Mouse (Mus musculus) adrenal gland, postnatal 25 days (tissue): ENCODE results near the gene Bace1. TPM values are rescaled to one million over a fixed set of nuclear protein-coding genes. Genes with fewer than 3 reads are reported as not detected.
"Not testable (repeated sequence)": the region's sequence is repeated elsewhere in the genome, so short reads cannot be mapped to it uniquely, and the experiment has no call there.

Experiments
- DNase-seq: peaks from one replicate; pipeline ENCODE4 v3.0.0; 2021; ENCODE audit warnings: mixed read lengths
- total RNA-seq: library from RNA; stranded (reverse); gene quantifications from 2 replicates; pipeline ENCODE4 v1.2.3, GENCODE M21; 2021

Bace1 gene
- total RNA-seq, 1 experiment from 2014 or later, result 31.1 TPM

GRCm38 (mm10) chr9:45838069-45838433, 329 bp upstream of the Bace1 start:
- DNase-seq, result no peak

GRCm38 (mm10) chr9:45839139-45839981, 980 bp downstream of the Bace1 start:
- peak; percentile 12 for DNase-seq

- no peak for DNase-seq
Observed at GRCm38 (mm10) chr9:45839982-45840300, 1.6 kb downstream of the Bace1 start.

GRCm38 (mm10) chr9:45840331-45840730, 2.0 kb downstream of the Bace1 start:
- DNase-seq, result no peak

GRCm38 (mm10) chr9:45841458-45841857, 3.1 kb downstream of the Bace1 start:
- DNase-seq, result no peak

- DNase-seq, result no peak
Observed at GRCm38 (mm10) chr9:45843007-45843406, 4.6 kb downstream of the Bace1 start.

- no peak for DNase-seq
Observed at GRCm38 (mm10) chr9:45843780-45844179, 5.4 kb downstream of the Bace1 start.

- no peak for DNase-seq
Observed at GRCm38 (mm10) chr9:45845541-45845940, 7.2 kb downstream of the Bace1 start.

- DNase-seq, result not testable (repeated sequence)
Observed at GRCm38 (mm10) chr9:45846176-45846575, 7.8 kb downstream of the Bace1 start.

GRCm38 (mm10) chr9:45846891-45847460, 8.6 kb downstream of the Bace1 start:
- DNase-seq, result no peak

- no peak for DNase-seq
Observed at GRCm38 (mm10) chr9:45849528-45850408, 11.4 kb downstream of the Bace1 start.

GRCm38 (mm10) chr9:45850528-45851155, 12.3 kb downstream of the Bace1 start:
- no peak for DNase-seq

GRCm38 (mm10) chr9:45851330-45851729, 12.9 kb downstream of the Bace1 start:
- no peak for DNase-seq

GRCm38 (mm10) chr9:45851776-45852175, 13.4 kb downstream of the Bace1 start:
- DNase-seq, result no peak

GRCm38 (mm10) chr9:45853695-45854094, 15.3 kb downstream of the Bace1 start:
- no peak for DNase-seq

GRCm38 (mm10) chr9:45854136-45854535, 15.8 kb downstream of the Bace1 start:
- no peak for DNase-seq

- DNase-seq, result no peak
Observed at GRCm38 (mm10) chr9:45859364-45859763, 21.0 kb downstream of the Bace1 start.

GRCm38 (mm10) chr9:45861813-45862212, 23.4 kb downstream of the Bace1 start:
- DNase-seq, result no peak

GRCm38 (mm10) chr9:45869181-45869580, 30.8 kb downstream of the Bace1 start:
- no peak for DNase-seq

- DNase-seq, result no peak
Observed at GRCm38 (mm10) chr9:45870265-45870664, 31.9 kb downstream of the Bace1 start.

GRCm38 (mm10) chr9:45877928-45878327, 39.5 kb downstream of the Bace1 start:
- DNase-seq, result no peak

GRCm38 (mm10) chr9:45893681-45894080, 55.3 kb downstream of the Bace1 start:
- no peak for DNase-seq

GRCm38 (mm10) chr9:45905196-45905595, 66.8 kb downstream of the Bace1 start:
- DNase-seq, result no peak
